Mouse (Mus musculus): Measurements from ENCODE around the gene Slc33a1. TPM values are rescaled to one million over a fixed set of nuclear protein-coding genes. Genes with fewer than 3 reads are reported as not detected.

Gene Slc33a1
- polyA plus RNA-seq, 1 experiment from 2014 or later, result 14.3 TPM

DNA sequence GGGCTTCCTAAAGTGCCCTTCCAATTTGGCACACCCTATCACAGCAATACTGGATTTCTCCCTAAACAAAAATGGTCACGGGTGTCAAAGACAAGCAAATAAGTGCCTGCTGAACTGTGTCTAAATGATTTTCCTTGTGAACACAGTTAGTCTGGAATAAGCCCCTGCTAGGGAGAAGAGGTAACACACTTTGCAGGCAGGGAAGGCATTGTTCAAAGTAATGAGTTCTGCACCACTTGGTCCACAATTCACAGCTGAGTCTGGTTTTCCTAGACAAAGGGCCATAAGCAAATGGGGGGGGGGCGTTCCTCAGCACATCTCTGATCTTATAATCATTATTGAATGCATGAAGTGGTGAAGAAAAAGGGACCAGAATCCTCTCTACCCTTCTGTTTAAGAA, 68.8 kb downstream of the Slc33a1 start:
- Histone ChIP-seq H3K9ac (no peak overlapping the region), H3K4me1 (peaks cover 41% of the 10 kb centered on the region), H3K27ac (no peak overlapping the region), H3K4me2 (no peak overlapping the region), H3K27me3 (no peaks in the 10 kb centered on the region), H3K9me3 (replicated peaks) (no peaks in the 10 kb centered on the region), H3K4me3 (no peak overlapping the region), H3K36me3 (ENCODE audit: poor library complexity, severe bottlenecking) (no peaks in the 10 kb centered on the region)
- ATAC-seq, result no peak
- 6% methylated on average over 2 of the region's 2 CpGs for WGBS

GRCm38 (mm10) chr3:63893677-63894076, 70.9 kb downstream of the Slc33a1 start:
- ATAC-seq, result no peak
- Histone ChIP-seq H3K9ac (no peak overlapping the region), H3K36me3 (ENCODE audit: poor library complexity, severe bottlenecking) (no peaks in the 10 kb centered on the region), H3K4me1 (peaks cover 29% of the 10 kb centered on the region), H3K4me2 (no peak overlapping the region), H3K4me3 (no peak overlapping the region), H3K27me3 (no peaks in the 10 kb centered on the region), H3K27ac (no peak overlapping the region), H3K9me3 (replicated peaks) (no peaks in the 10 kb centered on the region)
- WGBS, result 76% methylated on average over 7 of the region's 7 CpGs

GRCm38 (mm10) chr3:63892154-63892553, 72.4 kb downstream of the Slc33a1 start:
- no peak for ATAC-seq
- H3K9ac ChIP-seq, result no peak overlapping the region
- no peak overlapping the region for H3K4me2 ChIP-seq
- no peak overlapping the region for H3K4me3 ChIP-seq
- H3K27me3 ChIP-seq, result no peaks in the 10 kb centered on the region
- H3K4me1 ChIP-seq, result peaks cover 18% of the 10 kb centered on the region
- 57% methylated on average over 3 of the region's 3 CpGs for WGBS
- no peak overlapping the region for H3K27ac ChIP-seq
- H3K36me3 ChIP-seq (ENCODE audit: poor library complexity, severe bottlenecking), result no peaks in the 10 kb centered on the region
- no peaks in the 10 kb centered on the region for H3K9me3 ChIP-seq (replicated peaks)

Other genes with a start within 250 kb of the Slc33a1 start
- gene Plch1, start 65.3 kb downstream of the Slc33a1 start, polyA plus RNA-seq (2015; fragmentation: Nextera tagmentation; extraction: Ambion mirVana), result 9.8 and 13.1 TPM in 2 replicates
- gene E130311K13Rik, start 35.3 kb downstream of the Slc33a1 start, polyA plus RNA-seq (2015; fragmentation: Nextera tagmentation; extraction: Ambion mirVana), result 4.3 and 5.0 TPM in 2 replicates
- 52.7 and 58.4 TPM in 2 replicates for gene Gmps, start 11.3 kb upstream of the Slc33a1 start, polyA plus RNA-seq (2015; fragmentation: Nextera tagmentation; extraction: Ambion mirVana)
- 0.11 and 0.12 TPM in 2 replicates for gene Vmn2r1, start 116.8 kb upstream of the Slc33a1 start, polyA plus RNA-seq (2015; fragmentation: Nextera tagmentation; extraction: Ambion mirVana)
- 0.05 TPM in 2 replicates for gene Vmn2r2, start 177.2 kb upstream of the Slc33a1 start, polyA plus RNA-seq (2015; fragmentation: Nextera tagmentation; extraction: Ambion mirVana)